Mouse (Mus musculus) thymus, adult 2 months (tissue): ENCODE data around the gene Sirpa. TPM values are rescaled to one million over a fixed set of nuclear protein-coding genes. Genes with fewer than 3 reads are reported as not detected.

Experiments used
- DNase-seq: peaks from one replicate; pipeline ENCODE4 v3.0.0; 2021
- H3K27ac ChIP-seq: fragments of 200-500 bp; 2 replicates; pipeline ENCODE4 v1.5.1; 2012; ENCODE audit warnings: low read length, control low read depth; ENCODE audit not compliant: control insufficient read depth, insufficient read depth
- H3K27me3 ChIP-seq: fragments of 200-500 bp; 2 replicates; pipeline ENCODE4 v1.6.1; 2012; ENCODE audit warnings: mild to moderate bottlenecking, low read length, moderate library complexity, mixed read lengths; ENCODE audit not compliant: control insufficient read depth, insufficient read depth
- H3K36me3 ChIP-seq: fragments of 200-500 bp; 2 replicates; pipeline ENCODE4 v1.6.1; 2012; ENCODE audit warnings: mild to moderate bottlenecking, low read length, moderate library complexity; ENCODE audit not compliant: control insufficient read depth, insufficient read depth
- H3K4me1 ChIP-seq: fragments of 200-500 bp; replicated peaks from 2 replicates; pipeline ENCODE4 v1.6.1; 2012; ENCODE audit warnings: low read length; ENCODE audit not compliant: control insufficient read depth, insufficient read depth
- H3K4me3 ChIP-seq: fragments of 200-500 bp; 2 replicates; pipeline ENCODE4 v1.5.1; 2012; ENCODE audit warnings: mild to moderate bottlenecking, low read length, control low read depth, moderate library complexity; ENCODE audit not compliant: control insufficient read depth, insufficient read depth
- CTCF ChIP-seq: fragments of 200-500 bp; IDR thresholded peaks from 2 replicates; pipeline ENCODE4 v1.5.1; 2012; ENCODE audit warnings: mild to moderate bottlenecking, control low read depth, low read length, moderate library complexity, borderline replicate concordance; ENCODE audit not compliant: control insufficient read depth, poor library complexity, insufficient read depth; ENCODE audit errors: extremely low read depth
- POLR2A ChIP-seq: fragments of 200-500 bp; IDR thresholded peaks from 2 replicates; pipeline ENCODE4 v1.6.1; 2012; ENCODE audit warnings: mild to moderate bottlenecking, low read length, control low read depth, moderate library complexity; ENCODE audit not compliant: control insufficient read depth, poor library complexity, insufficient read depth; ENCODE audit errors: extremely low read depth
- WGBS: fragments of 180-500 bp; shearing (Covaris S2); methylation state at CpG from one replicate; pipeline ENCODE4 v1.1.7; 2018; 5-methylcytosine and 5-hydroxymethylcytosine counted together
- polyA plus RNA-seq: library from polyadenylated mRNA; depleted of rRNA; stranded (reverse); fragments of >200 nt; gene quantifications from 2 replicates; pipeline ENCODE4 v1.2.3, GENCODE M21; 2012

Gene Sirpa
- polyA plus RNA-seq, 1 experiment: 56.0 TPM

- WGBS: 95% methylated on average over 4 of the region's 4 CpGs
- Histone ChIP-seq H3K4me3 (no peak overlapping the region), H3K27ac (no peak overlapping the region), H3K27me3 (no peaks in the 10 kb centered on the region), H3K4me1 (no peaks in the 10 kb centered on the region), H3K36me3 (no peaks in the 10 kb centered on the region)
- DNase-seq: no peak
- no peak for TF ChIP-seq CTCF
- TF ChIP-seq POLR2A: no peak
Measured at GRCm38 (mm10) chr2:129626621-129627061, 34.0 kb downstream of the Sirpa start.

- Histone ChIP-seq H3K4me1 (no peaks in the 10 kb centered on the region), H3K27ac (no peak overlapping the region), H3K4me3 (no peak overlapping the region), H3K27me3 (no peaks in the 10 kb centered on the region), H3K36me3 (no peaks in the 10 kb centered on the region)
- TF ChIP-seq CTCF (no peak), POLR2A (no peak)
- WGBS: 96% methylated on average over 5 of the region's 5 CpGs
- DNase-seq: no peak
Measured at GRCm38 (mm10) chr2:129627133-129627532, 34.5 kb downstream of the Sirpa start.

- 93% methylated on average over 13 of the region's 13 CpGs for WGBS
- H3K4me1 ChIP-seq: no peaks in the 10 kb centered on the region
- DNase-seq: no peak
Measured at GRCm38 (mm10) chr2:129627811-129628210, 35.2 kb downstream of the Sirpa start.

GRCm38 (mm10) chr2:129628456-129629185, 36.0 kb downstream of the Sirpa start:
- H3K27me3 ChIP-seq: no peaks in the 10 kb centered on the region
- no peaks in the 10 kb centered on the region for H3K36me3 ChIP-seq
- no peak overlapping the region for H3K27ac ChIP-seq
- no peaks in the 10 kb centered on the region for H3K4me1 ChIP-seq
- no peak overlapping the region for H3K4me3 ChIP-seq
- DNase-seq: no peak
- TF ChIP-seq POLR2A (no peak), CTCF (no peak)
- 95% methylated on average over 6 of the region's 6 CpGs for WGBS

More at GRCm38 (mm10) chr2:129627811-129628210, 35.2 kb downstream of the Sirpa start:
- no peaks in the 10 kb centered on the region for H3K27me3 ChIP-seq
- no peak overlapping the region for H3K27ac ChIP-seq
- H3K36me3 ChIP-seq: no peaks in the 10 kb centered on the region
- no peak for TF ChIP-seq POLR2A
- TF ChIP-seq CTCF: no peak
- no peak overlapping the region for H3K4me3 ChIP-seq

- no peak overlapping the region for H3K27ac ChIP-seq
- DNase-seq: no peak
- 96% methylated on average over 15 of the region's 15 CpGs for WGBS
Measured at GRCm38 (mm10) chr2:129629786-129630531, 37.3 kb downstream of the Sirpa start.

GRCm38 (mm10) chr2:129630532-129630886, 37.9 kb downstream of the Sirpa start:
- no peak overlapping the region for H3K4me3 ChIP-seq

More at GRCm38 (mm10) chr2:129629786-129630531, 37.3 kb downstream of the Sirpa start:
- no peaks in the 10 kb centered on the region for H3K27me3 ChIP-seq
- TF ChIP-seq CTCF (no peak), POLR2A (no peak)
- no peaks in the 10 kb centered on the region for H3K36me3 ChIP-seq
- H3K4me3 ChIP-seq: no peak overlapping the region
- H3K4me1 ChIP-seq: no peaks in the 10 kb centered on the region

More at GRCm38 (mm10) chr2:129630532-129630886, 37.9 kb downstream of the Sirpa start:
- TF ChIP-seq CTCF (no peak), POLR2A (no peak)
- no peaks in the 10 kb centered on the region for H3K27me3 ChIP-seq
- WGBS: 92% methylated on average over 3 of the region's 3 CpGs
- no peak for DNase-seq
- H3K4me1 ChIP-seq: no peaks in the 10 kb centered on the region
- no peaks in the 10 kb centered on the region for H3K36me3 ChIP-seq
- H3K27ac ChIP-seq: no peak overlapping the region
